Mouse (Mus musculus) CH12.LX (cell line): ENCODE measurements at regions not wholly inside any gene's neighbourhood (a gene's known extent, or its start where the extent isn't known, plus 50 kb on each side); places are given as distances from the start of the nearest gene placed in this dataset.
A peak's percentile ranks its signal among the peaks of the same experiment; 100 is the strongest.

Experiments
- DNase-seq: peaks from one replicate; pipeline ENCODE4 v3.0.0-alpha.2; 2013; ENCODE audit errors: extremely low read depth
- H3K27ac ChIP-seq: 2 replicates; pipeline ENCODE4 v1.5.1; 2012; ENCODE audit warnings: low read depth, mild to moderate bottlenecking, control low read depth, moderate library complexity; ENCODE audit not compliant: insufficient read depth
- H3K27me3 ChIP-seq: replicated peaks from 2 replicates; pipeline ENCODE3; 2012; ENCODE audit warnings: inconsistent platforms
- H3K36me3 ChIP-seq, 2 experiments: replicated peaks in 1 of 2; 2 replicates each; pipeline versions ENCODE3 to v1.6.1; 2012; ENCODE audit warnings: inconsistent platforms in 1 of 2, low read length in 1 of 2, mild to moderate bottlenecking in 1 of 2, mixed read lengths in 1 of 2, moderate library complexity in 1 of 2; ENCODE audit not compliant: control insufficient read depth in 1 of 2, insufficient read depth in 1 of 2
- H3K4me1 ChIP-seq, 2 experiments: 2 replicates each; pipeline ENCODE4 v1.6.1; 2012; ENCODE audit warnings: inconsistent platforms in 1 of 2, moderate library complexity in 1 of 2; ENCODE audit not compliant: insufficient read depth in 2 of 2, control insufficient read depth in 1 of 2
- H3K4me2 ChIP-seq: 2 replicates; pipeline ENCODE4 v1.6.1; 2012; ENCODE audit warnings: low read depth, mild to moderate bottlenecking, control low read depth; ENCODE audit not compliant: poor library complexity, insufficient read depth, severe bottlenecking
- H3K4me3 ChIP-seq, 3 experiments: fragments of 150-350 bp in 1 of 3; sonication (generic) in 1 of 3; replicated peaks in 1 of 3; 2 replicates each; pipeline versions ENCODE3 to v1.5.1; 2011 to 2012; ENCODE audit warnings: low read depth in 2 of 3, low read length in 2 of 3, mild to moderate bottlenecking in 2 of 3, moderate library complexity in 2 of 3, control low read depth in 1 of 3, improper control_type of control experiment in 1 of 3, inconsistent platforms in 1 of 3, mixed read lengths in 1 of 3; ENCODE audit not compliant: poor library complexity in 1 of 3
- H3K79me2 ChIP-seq: replicated peaks from 2 replicates; pipeline ENCODE4 v1.6.1; 2012; ENCODE audit warnings: mild to moderate bottlenecking, moderate library complexity; ENCODE audit not compliant: control insufficient read depth, poor library complexity, insufficient read depth, severe bottlenecking; ENCODE audit errors: extremely low read depth
- H3K9ac ChIP-seq: 2 replicates; pipeline ENCODE4 v1.6.1; 2012; ENCODE audit warnings: low read depth, mild to moderate bottlenecking, control low read depth, moderate library complexity; ENCODE audit not compliant: insufficient read depth
- H3K9me3 ChIP-seq: replicated peaks from 2 replicates; pipeline ENCODE3; 2012; ENCODE audit warnings: low read length, inconsistent platforms, mixed read lengths
- BHLHE40 ChIP-seq: IDR thresholded peaks from 2 replicates; pipeline ENCODE4 v1.6.1; 2011; ENCODE audit warnings: mild to moderate bottlenecking, low read depth, low read length, improper control_type of control experiment
- CHD1 ChIP-seq: IDR thresholded peaks from 2 replicates; pipeline ENCODE4 v1.6.1; 2012; ENCODE audit warnings: low read depth, low read length, improper control_type of control experiment, inconsistent platforms
- CHD2 ChIP-seq: IDR thresholded peaks from 2 replicates; pipeline ENCODE4 v1.6.1; 2011; ENCODE audit warnings: low read length, improper control_type of control experiment
- ELF1 ChIP-seq: IDR thresholded peaks from 2 replicates; pipeline ENCODE4 v1.6.1; 2014; ENCODE audit warnings: low read depth, mild to moderate bottlenecking, inconsistent platforms, low read length, improper control_type of control experiment
- EP300 ChIP-seq: IDR thresholded peaks from 2 replicates; pipeline ENCODE4 v1.6.1; 2011; ENCODE audit warnings: low read length, improper control_type of control experiment
- GABPA ChIP-seq: IDR thresholded peaks from 2 replicates; pipeline ENCODE4 v1.6.1; 2012; ENCODE audit warnings: low read depth, low read length, improper control_type of control experiment, inconsistent platforms; ENCODE audit not compliant: insufficient replicate concordance
- IRF4 ChIP-seq: IDR thresholded peaks from 2 replicates; pipeline ENCODE4 v1.6.1; 2014; ENCODE audit warnings: low read depth, mild to moderate bottlenecking, inconsistent platforms, low read length, improper control_type of control experiment
- JUN ChIP-seq: IDR thresholded peaks from 2 replicates; pipeline ENCODE4 v1.6.1; 2011; ENCODE audit warnings: low read depth, mild to moderate bottlenecking, low read length, improper control_type of control experiment, moderate library complexity; ENCODE audit not compliant: insufficient read depth
- KAT2A ChIP-seq: IDR thresholded peaks from 2 replicates; pipeline ENCODE4 v1.6.1; 2012; ENCODE audit warnings: low read length, improper control_type of control experiment, inconsistent platforms; ENCODE audit not compliant: insufficient replicate concordance
- MAFK ChIP-seq: IDR thresholded peaks from 2 replicates; pipeline ENCODE4 v1.6.1; 2011; ENCODE audit warnings: low read length, improper control_type of control experiment; ENCODE audit not compliant: insufficient replicate concordance
- NELFE ChIP-seq: IDR thresholded peaks from 2 replicates; pipeline ENCODE4 v1.6.1; 2011; ENCODE audit warnings: low read depth, low read length, improper control_type of control experiment
- POLR2AphosphoS2 ChIP-seq: IDR thresholded peaks from 2 replicates; pipeline ENCODE4 v1.6.1; 2011; ENCODE audit warnings: low read depth, low read length, improper control_type of control experiment
- TCF12 ChIP-seq: IDR thresholded peaks from 2 replicates; pipeline ENCODE4 v1.6.1; 2014; ENCODE audit warnings: low read depth, mild to moderate bottlenecking, inconsistent platforms, low read length, improper control_type of control experiment
- UBTF ChIP-seq: IDR thresholded peaks from 2 replicates; pipeline ENCODE4 v1.6.1; 2012; ENCODE audit warnings: low read depth, mild to moderate bottlenecking, inconsistent platforms, low read length, improper control_type of control experiment, moderate library complexity
- USF2 ChIP-seq: conservative IDR thresholded peaks from 2 replicates; pipeline ENCODE4 v1.6.1; 2011; ENCODE audit warnings: low read depth, low read length, improper control_type of control experiment
- ZC3H11A ChIP-seq: IDR thresholded peaks from 2 replicates; pipeline ENCODE4 v1.6.1; 2012; ENCODE audit warnings: low read depth, mild to moderate bottlenecking, inconsistent platforms, low read length, improper control_type of control experiment
- dilution Hi-C: fragments of 300-500 bp; cut with MboI; formaldehyde crosslinking; loops from 2 replicates; pipeline ENCODE4 v1.14.3; 2020; ENCODE audit warnings: low sequenced_read_pairs; ENCODE audit not compliant: extremely low pct_unique_long_range_greater_than_20kb, extremely low pct_ligation_motif_present
- in situ Hi-C: fragments of 300-500 bp; cut with MboI; formaldehyde crosslinking; loops from 3 replicates; pipeline ENCODE4 v1.14.3; 2019; ENCODE audit warnings: low sequenced_read_pairs, low pct_ligation_motif_present, low pct_unique_long_range_greater_than_20kb, mixed read lengths

DNA sequence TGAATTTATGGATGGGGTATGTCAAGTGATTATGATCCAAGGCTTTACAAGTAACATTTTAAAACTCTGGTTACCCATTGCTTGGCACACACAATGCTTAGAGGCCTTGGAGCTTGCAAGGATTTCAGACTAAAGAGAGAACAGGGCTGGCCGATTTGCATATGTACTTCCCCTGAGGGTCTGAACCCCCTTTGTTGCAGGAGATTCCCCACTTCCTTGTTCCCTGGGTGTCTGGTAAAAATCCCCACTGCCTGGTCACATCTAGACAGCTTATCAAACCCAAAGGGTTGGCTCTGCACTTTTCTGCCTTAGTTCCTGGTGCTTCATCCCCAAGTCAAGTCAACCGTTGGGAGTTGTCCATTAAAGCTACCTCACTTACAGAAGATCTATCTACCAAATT is 109.1 kb upstream of the Lhcgr start:
- H3K27me3 ChIP-seq, result no peaks in the 10 kb centered on the region
- TF ChIP-seq POLR2AphosphoS2 (no peak), MAFK (no peak), IRF4 (no peak), TCF12 (0 out of 2 replicates have a peak, but pooled peaks have one; percentile 35), EP300 (peak; percentile 54; the same call in 1 of the 2 replicates), CHD2 (0 out of 2 replicates have a peak, but pooled peaks have one; percentile 7), ELF1 (peak; percentile 62)
- H3K36me3 ChIP-seq, result no peaks in the 10 kb centered on the region
- no peaks in the 10 kb centered on the region for H3K9me3 ChIP-seq
- peaks cover 15 to 44% of the 10 kb centered on the region in 2 experiments for H3K4me1 ChIP-seq
- no peak overlapping the region for H3K4me3 ChIP-seq
- peak overlapping the region; percentile 29 for H3K4me2 ChIP-seq
- DNase-seq, result peak; percentile 60
- peak overlapping the region; percentile 48; the same call in 1 of the 2 replicates for H3K9ac ChIP-seq
- H3K79me2 ChIP-seq, result no peaks in the 10 kb centered on the region
- in situ Hi-C loops (no loop called here), dilution Hi-C loops (no loop called here)
- H3K27ac ChIP-seq, result no peak overlapping the region

DNA sequence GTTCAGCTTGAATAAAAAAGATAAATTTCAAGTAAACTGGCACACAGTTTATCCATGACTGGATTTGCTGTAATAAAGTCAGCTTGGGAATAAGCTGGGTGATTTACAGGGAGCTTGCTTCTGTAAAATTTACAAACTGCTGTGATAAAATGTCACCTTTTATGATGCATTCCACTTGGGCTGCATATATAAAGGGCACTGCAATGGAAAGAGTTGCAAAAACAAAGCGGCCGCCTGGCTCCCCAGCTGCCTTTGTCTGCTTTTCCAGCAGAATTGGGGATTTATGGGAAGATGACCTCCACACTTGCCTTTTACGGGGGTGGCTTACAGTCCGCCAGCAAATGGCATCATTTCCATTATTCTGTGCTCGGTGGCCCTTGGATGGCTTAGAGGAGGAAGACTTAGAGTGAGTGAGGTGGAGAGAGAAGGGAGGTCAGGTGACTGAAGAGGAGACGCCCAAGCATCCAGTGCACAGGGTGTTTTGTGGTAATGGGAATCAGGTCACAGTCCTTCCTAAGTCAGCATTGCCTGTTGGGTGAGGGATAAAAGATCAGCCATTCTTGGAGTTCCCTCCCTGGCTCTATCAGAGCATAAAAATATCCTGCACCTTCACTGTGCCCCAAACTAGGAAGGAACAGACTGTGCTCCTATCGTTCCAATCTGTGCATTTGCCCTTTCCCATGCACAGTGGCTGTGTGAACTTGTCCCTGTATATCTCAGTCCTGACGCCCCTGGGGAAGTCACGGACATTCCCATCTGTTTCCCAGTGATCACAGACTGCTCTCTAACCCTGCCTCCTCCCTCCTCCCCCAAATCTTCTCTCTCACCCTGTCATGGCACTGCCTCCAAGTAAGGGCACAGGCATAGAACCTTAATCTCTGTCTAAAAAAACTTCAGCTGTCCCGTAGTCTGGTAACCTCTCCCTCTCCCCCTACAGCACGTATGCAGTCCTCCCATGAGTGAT is 107.2 kb upstream of the Lhcgr start:
- dilution Hi-C loops (no loop called here), in situ Hi-C loops (no loop called here)
- no peak overlapping the region for H3K27ac ChIP-seq
- H3K36me3 ChIP-seq, result no peaks in the 10 kb centered on the region
- H3K4me2 ChIP-seq, result no peak overlapping the region
- H3K27me3 ChIP-seq, result no peaks in the 10 kb centered on the region
- H3K4me1 ChIP-seq, result peaks cover 15 to 33% of the 10 kb centered on the region in 2 experiments
- no peak overlapping the region for H3K4me3 ChIP-seq
- no peaks in the 10 kb centered on the region for H3K9me3 ChIP-seq
- TF ChIP-seq ZC3H11A (no peak), UBTF (no peak), GABPA (no peak), CHD2 (no peak), IRF4 (no peak), JUN (no peak), USF2 (no peak), BHLHE40 (no peak), CHD1 (no peak), NELFE (no peak), KAT2A (no peak)
- DNase-seq, result no peak
- no peak overlapping the region for H3K9ac ChIP-seq
- no peaks in the 10 kb centered on the region for H3K79me2 ChIP-seq
